ENCODE assay signal across 24 mouse cellular contexts in the genomic region with DNA sequence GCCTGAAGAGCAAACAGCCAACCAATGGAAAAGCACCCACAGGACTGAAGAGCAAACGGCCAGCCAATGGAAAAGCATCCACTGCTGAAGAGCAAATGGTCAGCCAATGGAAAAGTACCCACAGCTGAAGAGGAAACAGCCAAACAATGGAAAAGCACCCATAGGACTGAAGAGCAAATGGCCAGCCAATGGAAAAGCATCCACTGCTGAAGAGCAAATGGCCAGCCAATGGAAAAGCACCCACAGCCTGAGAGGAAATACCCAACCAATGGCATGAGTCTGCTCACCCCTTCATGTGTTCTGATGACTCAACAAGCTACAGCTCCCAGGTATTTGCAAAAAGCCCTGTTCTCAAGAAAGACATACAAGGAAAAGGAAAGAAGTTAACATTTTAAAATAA.
"Had no signal": no experiment of that assay in that cellular context is flagged by ENCODE, and none has a peak within 500 bp of the region (broad histone marks: within the 10 kb centered on the region; RNA-seq: fewer than 3 reads in every experiment).

No protein-coding gene starts in this region.

- H3K9ac ChIP-seq: heart, embryonic 12.5 days; hindbrain, embryonic 12.5 days; hindbrain, embryonic 14.5 days; intestine, embryonic 15.5 days; limb, embryonic 12.5 days; liver, embryonic 13.5 days; liver, embryonic 15.5 days had no signal

- H3K27ac ChIP-seq: gastrocnemius, adult 2 months; heart, adult 2 months; hindbrain, embryonic 10.5 days; hindbrain, embryonic 12.5 days; hindbrain, embryonic 14.5 days; intestine, embryonic 15.5 days; limb, embryonic 12.5 days; liver, embryonic 13.5 days; liver, embryonic 15.5 days had no signal

- H3K27me3 ChIP-seq: heart, embryonic 12.5 days; hindbrain, embryonic 12.5 days; intestine, embryonic 15.5 days; liver, embryonic 13.5 days; liver, embryonic 15.5 days had no signal

- DNase-seq: gastrocnemius, adult 2 months; gastrocnemius, postnatal 10 days; gastrocnemius, postnatal 25 days; heart, adult 2 months; heart, postnatal 10 days; heart, postnatal 4 days; kidney, adult 18-20 months; kidney, adult 8-10 months; kidney, postnatal 10 days; kidney, postnatal 25 days; kidney, postnatal 4 days; layer of hippocampus, adult 9-11 months; layer of hippocampus, postnatal 36 days; left cerebral cortex, postnatal 4 days; liver; liver, embryonic 13.5 days had no signal

- H3K36me3 ChIP-seq: heart, embryonic 12.5 days; hindbrain, embryonic 10.5 days; hindbrain, embryonic 12.5 days; intestine, embryonic 15.5 days; limb, embryonic 12.5 days; liver, embryonic 13.5 days; liver, embryonic 15.5 days had no signal

- H3K4me1 ChIP-seq: hindbrain, embryonic 10.5 days; hindbrain, embryonic 12.5 days; limb, embryonic 12.5 days; liver, embryonic 13.5 days had no signal

- H3K4me2 ChIP-seq: heart, embryonic 12.5 days; hindbrain, embryonic 12.5 days; hindbrain, embryonic 14.5 days; intestine, embryonic 15.5 days; limb, embryonic 12.5 days; liver, embryonic 11.5 days; liver, embryonic 13.5 days; liver, embryonic 15.5 days had no signal

- H3K4me3 ChIP-seq: gastrocnemius, adult 2 months; heart, adult 2 months; heart, embryonic 12.5 days; hindbrain, embryonic 10.5 days; hindbrain, embryonic 12.5 days; intestine, embryonic 15.5 days; limb, embryonic 12.5 days; liver, embryonic 13.5 days; liver, embryonic 15.5 days had no signal

- H3K9me3 ChIP-seq: heart, embryonic 12.5 days; hindbrain, embryonic 10.5 days; hindbrain, embryonic 12.5 days; intestine, embryonic 15.5 days; limb, embryonic 12.5 days; liver, embryonic 13.5 days; liver, embryonic 15.5 days had no signal
